Mouse (Mus musculus): ENCODE data around the gene Zfp629.

DNA sequence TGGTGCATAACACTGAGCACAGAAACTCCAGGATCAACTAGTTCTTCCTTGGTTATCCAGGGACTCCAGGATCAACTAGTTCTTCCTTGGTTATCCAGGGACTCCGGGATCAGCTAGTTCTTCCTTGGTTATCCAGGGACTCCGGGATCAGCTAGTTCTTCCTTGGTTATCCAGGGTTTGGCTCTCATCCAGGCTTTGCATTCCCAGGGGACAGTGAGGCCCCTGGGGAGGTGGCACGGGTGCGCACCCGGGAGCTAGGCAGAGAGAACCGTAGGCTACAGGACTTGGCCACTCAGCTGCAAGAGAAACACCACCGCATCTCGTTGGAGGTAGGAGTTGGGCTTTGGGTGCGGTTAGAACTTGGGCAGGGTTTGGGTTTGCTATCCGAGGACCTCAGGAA lies 24.5 kb downstream of the Zfp629 start:
- TF ChIP-seq POLR2A (IDR thresholded peaks at IDR 0.05; ENCODE audit: control insufficient read depth, extremely low read depth, insufficient read depth, low read length, poor library complexity) (no peak), CTCF (IDR thresholded peaks at IDR 0.05; ENCODE audit: borderline replicate concordance, control insufficient read depth, extremely low read depth, insufficient read depth, low read length, poor library complexity) (no peak)
